Mouse (Mus musculus) left cerebral cortex, adult 18-20 months (tissue): Measurements from ENCODE around the gene Olfr146. TPM values are rescaled to one million over a fixed set of nuclear protein-coding genes. Genes with fewer than 3 reads are reported as not detected.

Experiments used
- DNase-seq, 2 experiments: peaks; one replicate each; pipeline ENCODE4 v3.0.0; 2021 to 2022; ENCODE audit warnings: low spot score in 2 of 2, mixed read lengths in 1 of 2
- long read RNA-seq, 2 experiments: library from polyadenylated mRNA; stranded (forward); transcript quantifications; one replicate each; pipeline ENCODE4 v2.0.0; 2021
- microRNA-seq, 2 experiments: library from miRNA; unstranded; fragments of <30 nt; microRNA quantifications; one replicate each; pipeline ENCODE4 v1.2.0; 2021
- total RNA-seq, 2 experiments: library from RNA; stranded (reverse); gene quantifications; 2 replicates each; pipeline ENCODE4 v1.2.3; 2021

The Olfr146 gene
- not detected for total RNA-seq
- long read RNA-seq, experiment 1: 0 reads
- long read RNA-seq, experiment 2: 0 reads

GRCm38 (mm10) chr9:39023277-39023676 is at the start of gene Olfr146:
Gene Olfr146, minus strand, starts transcription at chr9:39023377.
- no peak for DNase-seq

DNA sequence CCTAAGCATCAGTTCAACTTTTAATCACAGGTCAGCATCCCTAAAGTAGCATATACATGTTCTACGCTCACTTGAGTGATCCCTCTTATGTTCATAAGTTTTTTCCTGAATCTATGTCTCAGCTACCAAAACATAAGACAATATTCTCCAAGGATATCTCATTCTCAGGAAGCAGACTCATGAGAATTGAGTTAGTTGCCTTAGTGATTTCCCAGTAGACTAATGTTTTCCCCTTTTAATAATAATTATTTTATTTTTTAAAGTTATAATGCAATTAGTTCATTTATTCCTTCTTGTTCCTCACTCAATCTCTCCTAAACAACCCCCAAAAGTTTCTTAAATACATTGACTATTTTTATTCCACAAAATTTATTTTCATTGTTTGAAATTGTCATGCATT is 41.7 kb upstream of the Olfr146 start, which contains the start of gene Olfr937:
Gene Olfr937 (minus strand): TSS at position 101 of the 400 bp plus-strand sequence.
- no peak for DNase-seq

DNA sequence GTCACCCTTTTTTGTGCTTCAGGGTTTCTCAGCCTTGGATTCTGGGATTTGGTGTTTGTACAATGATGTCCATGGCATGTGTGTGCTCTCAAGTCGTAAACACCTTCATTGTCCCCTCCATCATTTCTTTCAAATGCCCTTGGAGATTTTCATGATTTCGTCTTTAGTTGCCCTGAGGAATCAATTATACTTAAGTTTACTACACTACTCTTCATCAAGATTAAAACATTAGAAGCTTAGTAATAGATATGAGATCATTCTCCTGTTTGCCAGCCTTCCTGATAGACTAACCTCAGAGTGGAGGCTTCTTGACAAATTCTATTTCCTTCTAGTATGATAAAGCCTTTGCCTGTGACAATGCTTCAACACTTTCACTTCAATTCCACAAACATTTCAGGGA is 23.6 kb downstream of the Olfr146 start, which contains the start of gene Olfr935:
Gene Olfr935 (minus strand): TSS at position 101 of the 400 bp plus-strand sequence.
- DNase-seq: no peak

- DNase-seq: no peak
Observed at GRCm38 (mm10) chr9:38988215-38988614, 35.0 kb downstream of the Olfr146 start, which contains the start of gene Olfr934. Gene Olfr934, minus strand, starts transcription at chr9:38988315.

DNA sequence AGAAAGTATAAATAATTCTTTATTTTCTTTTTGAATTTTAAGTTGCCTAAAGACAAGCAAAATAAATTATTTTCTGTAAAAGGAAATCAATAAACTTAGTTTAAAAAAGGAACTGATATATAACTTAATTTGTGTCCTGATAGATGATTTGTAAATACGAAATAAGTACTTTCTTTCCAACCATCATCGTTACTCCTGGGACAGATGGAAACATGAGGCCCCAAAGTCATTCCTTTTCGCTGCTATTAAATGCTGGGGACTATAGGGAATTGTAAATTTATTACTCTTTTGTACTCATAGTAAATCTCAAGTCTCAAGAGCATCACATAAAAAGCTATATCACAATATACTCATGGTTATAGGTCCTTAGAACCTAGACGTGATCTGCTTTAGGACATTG is 51.2 kb downstream of the Olfr146 start, which contains the start of gene Olfr933:
Gene Olfr933 (plus strand): TSS at position 301 of the 400 bp plus-strand sequence.
- no peak for DNase-seq

Small RNA genes within 50 kb of the gene (microRNA-seq; reads per million reads assigned to microRNA genes)
- 0 reads per million in 2 experiments for gene Gm25529

Other genes with a start within 250 kb of the Olfr146 start
- not detected for gene Olfr922, start 208.8 kb downstream of the Olfr146 start, total RNA-seq
- not detected for gene Olfr923, start 196.8 kb downstream of the Olfr146 start, total RNA-seq
- not detected for gene Olfr924, start 178.9 kb downstream of the Olfr146 start, total RNA-seq
- gene Olfr26, start 168.3 kb downstream of the Olfr146 start, total RNA-seq: not detected
- gene Olfr926, start 146.3 kb downstream of the Olfr146 start, total RNA-seq: not detected
- not detected for gene Olfr930, start 93.6 kb downstream of the Olfr146 start, total RNA-seq
- gene Olfr933, start 51.1 kb downstream of the Olfr146 start, total RNA-seq: not detected
- not detected for gene Olfr934, start 35.1 kb downstream of the Olfr146 start, total RNA-seq
- gene Olfr935, start 23.7 kb downstream of the Olfr146 start, total RNA-seq: not detected
- not detected for gene Olfr937, start 41.6 kb upstream of the Olfr146 start, total RNA-seq
- not detected for gene Olfr938, start 55.5 kb upstream of the Olfr146 start, total RNA-seq
- not detected for gene Olfr27, start 104.8 kb upstream of the Olfr146 start, total RNA-seq
- gene Olfr943, start 142.9 kb upstream of the Olfr146 start, total RNA-seq: not detected
- gene Olfr944, start 178.5 kb upstream of the Olfr146 start, total RNA-seq: not detected
- not detected for gene Olfr1537, start 226.6 kb upstream of the Olfr146 start, total RNA-seq